In genomic region chr3:145890346-145891132, GRCm38 (mm10) we compare ENCODE assay signal across 11 mouse cellular contexts. TPM values are rescaled to one million over a fixed set of nuclear protein-coding genes. Genes with fewer than 3 reads are reported as not detected.
A peak's percentile ranks its signal among the peaks of the same experiment; 100 is the strongest.
DNase-seq lines count a peak whose midpoint lies in the region; ATAC-seq and TF ChIP-seq lines count a peak whose summit lies in the region.
"Had no signal": no experiment of that assay in that cellular context is flagged by ENCODE, and none has a peak within 500 bp of the region (broad histone marks: within the 10 kb centered on the region; RNA-seq: fewer than 3 reads in every experiment).

No protein-coding gene starts in this region.

- H3K4me2 ChIP-seq in forebrain, embryonic 11.5 days (ENCODE audit: low read depth, low read length, severe bottlenecking), result no peak overlapping the region
- H3K4me2 ChIP-seq in midbrain, embryonic 13.5 days (replicated peaks), result 0 out of 2 replicates have a peak overlapping the region, but pooled peaks have one; percentile 5
- H3K4me2 ChIP-seq in liver, embryonic 11.5 days, result no peak overlapping the region
- H3K4me2 ChIP-seq: embryonic facial prominence, embryonic 15.5 days; lung, embryonic 15.5 days had no signal

- no peak for TF ChIP-seq CTCF in layer of hippocampus, adult 2 months (conservative IDR thresholded peaks at IDR 0.05)

- no peaks in the 10 kb centered on the region for H3K36me3 ChIP-seq in forebrain, embryonic 11.5 days (ENCODE audit: control insufficient read depth, insufficient read depth, low read length)
- H3K36me3 ChIP-seq in midbrain, embryonic 13.5 days, result no peaks in the 10 kb centered on the region
- no peaks in the 10 kb centered on the region for H3K36me3 ChIP-seq in liver, embryonic 11.5 days (ENCODE audit: control insufficient read depth, insufficient read depth, low read length)
- H3K36me3 ChIP-seq: embryonic facial prominence, embryonic 15.5 days; G1E; lung, embryonic 15.5 days had no signal

- H3K9me3 ChIP-seq in forebrain, embryonic 11.5 days (ENCODE audit: control insufficient read depth, low read length), result no peaks in the 10 kb centered on the region
- H3K9me3 ChIP-seq in midbrain, embryonic 13.5 days, result no peaks in the 10 kb centered on the region
- no peaks in the 10 kb centered on the region for H3K9me3 ChIP-seq in liver, embryonic 11.5 days (ENCODE audit: control insufficient read depth, low read length)
- H3K9me3 ChIP-seq: embryonic facial prominence, embryonic 15.5 days; G1E; lung, embryonic 15.5 days had no signal

- ATAC-seq in forebrain, embryonic 11.5 days (replicated peaks; ENCODE audit: low FRiP score), result peak; percentile 95
- ATAC-seq in midbrain, embryonic 13.5 days, result peak; percentile 96
- no peak for ATAC-seq in liver, embryonic 11.5 days (replicated peaks; ENCODE audit: low FRiP score)

- WGBS in forebrain, embryonic 11.5 days, result 46% methylated on average over 18 of the region's 18 CpGs
- 28% methylated on average over 18 of the region's 18 CpGs for WGBS in midbrain, embryonic 13.5 days
- WGBS in liver, embryonic 11.5 days, result 89% methylated on average over 18 of the region's 18 CpGs

- peak; percentile 78 for DNase-seq in embryo, embryonic 10.5 days (ENCODE audit: low spot score)
- peak; percentile 68 for DNase-seq in forebrain, embryonic 11.5 days (ENCODE audit: low spot score)
- DNase-seq in layer of hippocampus, adult 2 months (ENCODE audit: low spot score in 2 of 2), result peak in 1 of 2 experiments; percentile 76
- DNase-seq in liver, embryonic 11.5 days (ENCODE audit: low spot score), result no peak
- DNase-seq in urinary bladder, postnatal 14 days (ENCODE audit: low spot score), result no peak
- DNase-seq in kidney, postnatal 36 days, result no peak
- DNase-seq in urinary bladder, adult 18-20 months (ENCODE audit: low spot score in 2 of 2), result no peak

- H3K27me3 ChIP-seq in forebrain, embryonic 11.5 days (ENCODE audit: control insufficient read depth, insufficient read depth, low read length), result no peaks in the 10 kb centered on the region
- peaks cover 61% of the 10 kb centered on the region for H3K27me3 ChIP-seq in midbrain, embryonic 13.5 days
- H3K27me3 ChIP-seq in liver, embryonic 11.5 days (replicated peaks; ENCODE audit: control insufficient read depth, insufficient read depth, low read length), result no peaks in the 10 kb centered on the region
- H3K27me3 ChIP-seq: embryonic facial prominence, embryonic 15.5 days; lung, embryonic 15.5 days had no signal

- H3K9ac ChIP-seq in forebrain, embryonic 11.5 days (ENCODE audit: low read length), result peak overlapping the region; percentile 30; the same call in 1 of the 2 replicates
- no peak overlapping the region for H3K9ac ChIP-seq in midbrain, embryonic 13.5 days (replicated peaks)
- H3K9ac ChIP-seq in liver, embryonic 11.5 days (ENCODE audit: low read depth, low read length), result no peak overlapping the region
- H3K9ac ChIP-seq: embryonic facial prominence, embryonic 15.5 days; lung, embryonic 15.5 days had no signal

- H3K27ac ChIP-seq in forebrain, embryonic 11.5 days (ENCODE audit: low read depth, low read length), result peak overlapping the region; percentile 87
- peak overlapping the region; percentile 78 for H3K27ac ChIP-seq in layer of hippocampus, adult 2 months
- peak overlapping the region; percentile 76 for H3K27ac ChIP-seq in midbrain, embryonic 13.5 days
- H3K27ac ChIP-seq in liver, embryonic 11.5 days (ENCODE audit: low read depth, low read length), result no peak overlapping the region
- H3K27ac ChIP-seq: embryonic facial prominence, embryonic 15.5 days; lung, embryonic 15.5 days had no signal

- no peak overlapping the region; the same call in 1 of the 2 replicates for H3K4me3 ChIP-seq in forebrain, embryonic 11.5 days (ENCODE audit: low read depth, low read length)
- no peak overlapping the region for H3K4me3 ChIP-seq in layer of hippocampus, adult 2 months
- H3K4me3 ChIP-seq in midbrain, embryonic 13.5 days (replicated peaks), result no peak overlapping the region
- no peak overlapping the region for H3K4me3 ChIP-seq in liver, embryonic 11.5 days (ENCODE audit: low read depth, low read length)
- H3K4me3 ChIP-seq: embryonic facial prominence, embryonic 15.5 days; lung, embryonic 15.5 days had no signal

- H3K4me1 ChIP-seq in forebrain, embryonic 11.5 days (replicated peaks; ENCODE audit: control insufficient read depth, insufficient read depth, low read length), result peaks cover 18% of the 10 kb centered on the region
- H3K4me1 ChIP-seq in midbrain, embryonic 13.5 days (replicated peaks), result peaks cover 19% of the 10 kb centered on the region
- H3K4me1 ChIP-seq in liver, embryonic 11.5 days (replicated peaks; ENCODE audit: control insufficient read depth, insufficient read depth, low read length), result no peaks in the 10 kb centered on the region

RNA-seq across cellular contexts. Expression of gene Bcl10, which starts 32.1 kb away (rescaled TPM):
- 52.0 and 55.4 TPM in 2 replicates for polyA plus RNA-seq in forebrain, embryonic 11.5 days (2014; fragmentation: Nextera tagmentation; extraction: Ambion mirVana)
- 10 to 100 TPM; 11.1 to 12.7 TPM for total RNA-seq in layer of hippocampus, adult 2 months (2021)
- polyA plus RNA-seq in midbrain, embryonic 13.5 days (2015; fragmentation: Nextera tagmentation; extraction: Ambion mirVana), result 36.0 and 40.0 TPM in 2 replicates
- 36.5 and 39.1 TPM in 2 replicates for polyA plus RNA-seq in liver, embryonic 11.5 days (2014; fragmentation: Nextera tagmentation; extraction: Ambion mirVana)

RNA-seq across cellular contexts. Expression of gene 2410004B18Rik, which starts 47.3 kb away (rescaled TPM):
- 57.6 and 59.5 TPM in 2 replicates for polyA plus RNA-seq in forebrain, embryonic 11.5 days (2014; fragmentation: Nextera tagmentation; extraction: Ambion mirVana)
- 10 to 100 TPM; 36.7 to 40.6 TPM for total RNA-seq in layer of hippocampus, adult 2 months (2021)
- polyA plus RNA-seq in midbrain, embryonic 13.5 days (2015; fragmentation: Nextera tagmentation; extraction: Ambion mirVana), result 70.0 and 73.0 TPM in 2 replicates
- polyA plus RNA-seq in liver, embryonic 11.5 days (2014; fragmentation: Nextera tagmentation; extraction: Ambion mirVana), result 37.4 and 39.6 TPM in 2 replicates

Comparison
In these comparisons a context has a peak if more than half of its experiments do, and no peak if none do; other contexts are left out.
1. DNase-seq: peak in embryo, embryonic 10.5 days (single experiment) and forebrain, embryonic 11.5 days (single experiment); none in liver, embryonic 11.5 days (single experiment), urinary bladder, postnatal 14 days (single experiment), kidney, postnatal 36 days (0 of 2) and urinary bladder, adult 18-20 months (0 of 2).